Mouse (Mus musculus) MEL (cell line): Measurements from ENCODE around the gene Ambn. TPM values are rescaled to one million over a fixed set of nuclear protein-coding genes. Genes with fewer than 3 reads are reported as not detected.

Experiments used
- DNase-seq: peaks from one replicate; pipeline ENCODE4 v3.0.0; 2011; ENCODE audit warnings: low read depth, low spot score
- H3K27ac ChIP-seq: 2 replicates; pipeline ENCODE4 v1.5.1; 2012; ENCODE audit warnings: low read depth, mild to moderate bottlenecking, control low read depth, low read length, moderate library complexity; ENCODE audit not compliant: control insufficient read depth
- H3K27me3 ChIP-seq, 2 experiments: fragments of 150-350 bp in 1 of 2; sonication (generic) in 1 of 2; 2 replicates each; pipeline ENCODE4 v1.6.1; 2012; ENCODE audit warnings: low read length in 2 of 2, mild to moderate bottlenecking in 2 of 2, improper control_type of control experiment in 1 of 2, moderate library complexity in 1 of 2; ENCODE audit not compliant: insufficient read depth in 2 of 2, control insufficient read depth in 1 of 2
- H3K36me3 ChIP-seq, 2 experiments: 2 replicates each; pipeline ENCODE4 v1.6.1; 2012 to 2014; ENCODE audit warnings: low read length in 2 of 2, improper control_type of control experiment in 1 of 2, inconsistent platforms in 1 of 2, mild to moderate bottlenecking in 1 of 2; ENCODE audit not compliant: insufficient read depth in 2 of 2, control insufficient read depth in 1 of 2
- H3K4me1 ChIP-seq, 2 experiments: fragments of 150-350 bp in 1 of 2; sonication (generic) in 1 of 2; 2 replicates each; pipeline ENCODE4 v1.6.1; 2012; ENCODE audit warnings: low read length in 2 of 2, improper control_type of control experiment in 1 of 2, mild to moderate bottlenecking in 1 of 2; ENCODE audit not compliant: insufficient read depth in 2 of 2, control insufficient read depth in 1 of 2
- H3K4me3 ChIP-seq, 2 experiments: fragments of 150-350 bp in 1 of 2; sonication (generic) in 1 of 2; 2 replicates each; pipeline ENCODE4 v1.5.1; 2012; ENCODE audit warnings: low read depth in 2 of 2, low read length in 2 of 2, mild to moderate bottlenecking in 2 of 2, moderate library complexity in 2 of 2, control low read depth in 1 of 2, improper control_type of control experiment in 1 of 2; ENCODE audit not compliant: control insufficient read depth in 1 of 2, insufficient read depth in 1 of 2
- H3K79me2 ChIP-seq: 2 replicates; pipeline ENCODE4 v1.6.1; 2012; ENCODE audit warnings: mild to moderate bottlenecking, low read length, moderate library complexity; ENCODE audit not compliant: control insufficient read depth, poor library complexity, insufficient read depth
- H3K9ac ChIP-seq: 2 replicates; pipeline ENCODE4 v1.6.1; 2012; ENCODE audit warnings: low read depth, mild to moderate bottlenecking, control low read depth, low read length, moderate library complexity; ENCODE audit not compliant: control insufficient read depth, poor library complexity, severe bottlenecking
- H3K9me3 ChIP-seq: fragments of 150-350 bp; sonication (generic); replicated peaks from 2 replicates; pipeline ENCODE4 v1.6.1; 2012; ENCODE audit warnings: mild to moderate bottlenecking, low read length, improper control_type of control experiment, moderate library complexity; ENCODE audit not compliant: insufficient read depth
- CHD1 ChIP-seq: IDR thresholded peaks from 2 replicates; pipeline ENCODE4 v1.6.1; 2012; ENCODE audit warnings: low read depth, mild to moderate bottlenecking, inconsistent platforms, low read length, improper control_type of control experiment
- CHD2 ChIP-seq: IDR thresholded peaks from 2 replicates; pipeline ENCODE4 v1.6.1; 2011; ENCODE audit warnings: low read length, improper control_type of control experiment
- E2F4 ChIP-seq: IDR thresholded peaks from 2 replicates; pipeline ENCODE4 v1.6.1; 2011; ENCODE audit warnings: low read depth, low read length, improper control_type of control experiment, borderline replicate concordance
- MYC ChIP-seq: IDR thresholded peaks from 2 replicates; pipeline ENCODE4 v1.6.1; 2011; ENCODE audit warnings: low read depth, mild to moderate bottlenecking, low read length, improper control_type of control experiment, moderate library complexity
- POLR2AphosphoS2 ChIP-seq: IDR thresholded peaks from 2 replicates; pipeline ENCODE4 v1.6.1; 2011; ENCODE audit warnings: low read length, improper control_type of control experiment
- POLR2AphosphoS5 ChIP-seq: IDR thresholded peaks from 2 replicates; pipeline ENCODE4 v1.6.1; 2012; ENCODE audit warnings: low read depth, borderline replicate concordance, mild to moderate bottlenecking, inconsistent platforms, low read length, moderate library complexity, mixed read lengths
- SIN3A ChIP-seq: IDR thresholded peaks from 2 replicates; pipeline ENCODE4 v1.6.1; 2012; ENCODE audit warnings: low read length, improper control_type of control experiment, inconsistent platforms
- TAL1 ChIP-seq: IDR thresholded peaks from 2 replicates; pipeline ENCODE4 v1.6.1; 2012; ENCODE audit warnings: mild to moderate bottlenecking, inconsistent platforms, low read length, moderate library complexity, mixed read lengths
- TCF12 ChIP-seq: IDR thresholded peaks from 2 replicates; pipeline ENCODE4 v1.6.1; 2014; ENCODE audit warnings: low read depth, mild to moderate bottlenecking, inconsistent platforms, low read length, improper control_type of control experiment, moderate library complexity
- UBTF ChIP-seq: IDR thresholded peaks from 2 replicates; pipeline ENCODE4 v1.6.1; 2012; ENCODE audit warnings: low read depth, mild to moderate bottlenecking, inconsistent platforms, low read length, improper control_type of control experiment, moderate library complexity, borderline replicate concordance; ENCODE audit not compliant: insufficient read depth
- USF2 ChIP-seq, 2 experiments: IDR thresholded peaks; 2 replicates each; pipeline ENCODE4 v1.6.1; 2011 to 2012; ENCODE audit warnings: improper control_type of control experiment in 2 of 2, low read length in 2 of 2, borderline replicate concordance in 1 of 2, inconsistent platforms in 1 of 2, low read depth in 1 of 2, mild to moderate bottlenecking in 1 of 2; ENCODE audit not compliant: insufficient read depth in 1 of 2
- ZC3H11A ChIP-seq: IDR thresholded peaks from 2 replicates; pipeline ENCODE4 v1.6.1; 2012; ENCODE audit warnings: low read depth, mild to moderate bottlenecking, inconsistent platforms, low read length, improper control_type of control experiment
- ZMIZ1 ChIP-seq: IDR thresholded peaks from 2 replicates; pipeline ENCODE4 v1.6.1; 2012; ENCODE audit warnings: low read depth, mild to moderate bottlenecking, inconsistent platforms, low read length, improper control_type of control experiment, moderate library complexity
- polyA plus RNA-seq, 2 experiments: library from polyadenylated mRNA; stranded (reverse) in 1 of 2; unstranded in 1 of 2; fragments of >175 nt in 1 of 2; fragments of >200 nt in 1 of 2; gene quantifications; 2 replicates each; pipeline versions ENCODE4 v1.2.1 to v1.2.4; 2012; ENCODE audit warnings: low replicate concordance in 2 of 2, low read depth in 1 of 2; ENCODE audit not compliant: insufficient read length in 2 of 2, insufficient read depth in 1 of 2, missing spikeins in 1 of 2
- total RNA-seq: library from RNA; depleted of rRNA; stranded (reverse); fragments of 300-350 nt; gene quantifications from 2 replicates; pipeline ENCODE4 v1.2.3, GENCODE M21; 2012; rRNA removed

Gene Ambn
- total and polyA plus RNA-seq, 3 experiments, result not detected

DNA sequence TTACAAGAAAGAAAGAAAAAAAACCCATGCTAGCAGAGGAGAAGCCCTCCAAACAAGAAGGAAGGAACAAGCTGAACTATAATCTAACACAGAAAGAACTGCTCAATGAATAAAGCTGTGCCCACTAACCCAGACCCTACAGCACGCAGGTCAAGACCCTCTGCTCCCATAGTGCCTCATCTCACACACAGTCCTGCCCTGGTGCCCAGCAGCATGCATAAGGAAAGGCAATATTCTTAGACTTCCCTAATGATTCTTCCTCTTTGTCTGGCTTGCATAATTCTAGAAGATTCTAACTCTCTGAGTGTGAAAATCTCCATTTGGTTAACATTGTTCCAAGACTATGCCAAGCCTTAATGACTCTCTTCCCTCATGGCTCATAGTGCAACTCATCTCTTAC, 53.2 kb downstream of the Ambn start:
- Histone ChIP-seq H3K9me3 (no peaks in the 10 kb centered on the region), H3K27ac (no peak overlapping the region), H3K9ac (no peak overlapping the region)
- TF ChIP-seq TAL1 (no peak), ZC3H11A (no peak), UBTF (no peak), ZMIZ1 (no peak), POLR2AphosphoS5 (no peak), E2F4 (no peak), POLR2AphosphoS2 (no peak), USF2 (IDR thresholded peaks at IDR 0.05; ENCODE audit: borderline replicate concordance in 1 of 2, insufficient read depth in 1 of 2, low read depth in 1 of 2, low read length in 2 of 2) (no peak), CHD2 (no peak), CHD1 (no peak), SIN3A (no peak), TCF12 (no peak), MYC (no peak)
- TF ChIP-seq, all 39 proteins: peak for 0
- no peak for DNase-seq
- Histone ChIP-seq H3K4me3 (no peak overlapping the region), H3K4me1 (no peaks in the 10 kb centered on the region), H3K36me3 (no peaks in the 10 kb centered on the region), H3K27me3 (peaks cover 0 to 3% of the 10 kb centered on the region in 2 experiments; a peak in 1 of 4 replicates), H3K79me2 (no peaks in the 10 kb centered on the region)

Other genes with a start within 250 kb of the Ambn start
- gene Gm7714, start 187.1 kb upstream of the Ambn start, total RNA-seq, result not detected in 2 replicates
- gene Gm7714, start 187.1 kb upstream of the Ambn start, polyA plus RNA-seq, result not detected
- gene Prol1, start 138.7 kb upstream of the Ambn start, total RNA-seq, result not detected in 2 replicates
- not detected for gene Prol1, start 138.7 kb upstream of the Ambn start, polyA plus RNA-seq
- gene Amtn, start 79.9 kb upstream of the Ambn start, total RNA-seq, result not detected in 2 replicates
- not detected for gene Amtn, start 79.9 kb upstream of the Ambn start, polyA plus RNA-seq
- gene Enam, start 32.0 kb downstream of the Ambn start, total RNA-seq, result not detected in 2 replicates
- not detected for gene Enam, start 32.0 kb downstream of the Ambn start, polyA plus RNA-seq
- gene Jchain, start 71.9 kb downstream of the Ambn start, total RNA-seq, result not detected in 2 replicates
- gene Jchain, start 71.9 kb downstream of the Ambn start, polyA plus RNA-seq, result not detected
- 44.7 and 48.4 TPM in 2 replicates for gene Utp3, start 98.5 kb downstream of the Ambn start, total RNA-seq
- gene Utp3, start 98.5 kb downstream of the Ambn start, polyA plus RNA-seq, result 100 to 1,000 TPM in 1 of 2 experiments, 10 to 100 TPM in 1; 73.9 to 120 TPM
- gene Rufy3, start 109.0 kb downstream of the Ambn start, total RNA-seq, result 3.2 and 3.7 TPM in 2 replicates
- gene Rufy3, start 109.0 kb downstream of the Ambn start, polyA plus RNA-seq, result 1 to 10 TPM in 1 of 2 experiments, not detected in 1; 5.7 TPM
- 49.4 and 50.0 TPM in 2 replicates for gene Grsf1, start 220.2 kb downstream of the Ambn start, total RNA-seq
- gene Grsf1, start 220.2 kb downstream of the Ambn start, polyA plus RNA-seq, result 10 to 100 TPM in 1 of 2 experiments, not detected in 1; 62.8 TPM